Mouse (Mus musculus): ENCODE measurements around the gene Cemip. TPM values are rescaled to one million over a fixed set of nuclear protein-coding genes. Genes with fewer than 3 reads are reported as not detected.

The Cemip gene
- polyA plus RNA-seq, 1 experiment from 2014 or later: 0.49 TPM

DNA sequence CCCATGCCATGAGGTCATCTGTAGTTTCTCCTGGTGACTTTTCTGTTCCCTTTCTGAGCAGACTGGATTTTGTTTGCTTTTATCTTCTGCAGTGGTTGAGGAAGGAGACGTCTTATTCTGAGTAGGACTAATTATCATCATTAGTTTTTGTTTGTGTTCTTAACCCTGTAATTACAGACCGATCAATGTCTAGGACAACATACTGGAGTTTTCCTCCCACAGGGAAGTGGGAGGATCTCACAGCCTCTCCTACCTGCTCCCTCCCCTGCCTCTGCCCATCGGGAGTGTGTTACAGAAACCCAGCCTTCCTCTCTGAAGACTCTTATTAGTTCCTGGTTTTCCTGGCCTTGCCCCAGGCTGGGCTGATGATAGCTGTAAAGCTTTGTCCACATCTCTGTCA is 164.7 kb downstream of the Cemip start:
- Histone ChIP-seq H3K27ac (no peak overlapping the region), H3K9me3 (no peaks in the 10 kb centered on the region), H3K36me3 (no peaks in the 10 kb centered on the region), H3K4me1 (replicated peaks) (no peaks in the 10 kb centered on the region), H3K4me3 (no peak overlapping the region), H3K9ac (no peak overlapping the region), H3K4me2 (no peak overlapping the region), H3K27me3 (no peaks in the 10 kb centered on the region)
- ATAC-seq (ENCODE audit: low FRiP score): no peak
- 71% methylated on average over 3 of the region's 3 CpGs for WGBS

- Histone ChIP-seq H3K4me2 (no peak overlapping the region), H3K4me1 (replicated peaks) (no peaks in the 10 kb centered on the region), H3K9me3 (no peaks in the 10 kb centered on the region), H3K4me3 (no peak overlapping the region), H3K27ac (no peak overlapping the region), H3K9ac (no peak overlapping the region), H3K27me3 (no peaks in the 10 kb centered on the region), H3K36me3 (no peaks in the 10 kb centered on the region)
- 84% methylated on average over 4 of the region's 4 CpGs for WGBS
- ATAC-seq (ENCODE audit: low FRiP score): no peak
Observed at GRCm38 (mm10) chr7:83920241-83920640, 166.1 kb downstream of the Cemip start.

GRCm38 (mm10) chr7:83914566-83914965 is 171.7 kb downstream of the Cemip start:
- ATAC-seq (ENCODE audit: low FRiP score): peak; percentile 28; the same call in 1 of the 2 replicates
- H3K9me3 ChIP-seq: no peaks in the 10 kb centered on the region
- H3K27me3 ChIP-seq: no peaks in the 10 kb centered on the region
- 1% methylated on average over 3 of the region's 3 CpGs for WGBS
- no peak overlapping the region for H3K9ac ChIP-seq
- no peak overlapping the region for H3K27ac ChIP-seq
- H3K4me1 ChIP-seq (replicated peaks): no peaks in the 10 kb centered on the region
- no peak overlapping the region for H3K4me2 ChIP-seq
- no peak overlapping the region for H3K4me3 ChIP-seq
- no peaks in the 10 kb centered on the region for H3K36me3 ChIP-seq

DNA sequence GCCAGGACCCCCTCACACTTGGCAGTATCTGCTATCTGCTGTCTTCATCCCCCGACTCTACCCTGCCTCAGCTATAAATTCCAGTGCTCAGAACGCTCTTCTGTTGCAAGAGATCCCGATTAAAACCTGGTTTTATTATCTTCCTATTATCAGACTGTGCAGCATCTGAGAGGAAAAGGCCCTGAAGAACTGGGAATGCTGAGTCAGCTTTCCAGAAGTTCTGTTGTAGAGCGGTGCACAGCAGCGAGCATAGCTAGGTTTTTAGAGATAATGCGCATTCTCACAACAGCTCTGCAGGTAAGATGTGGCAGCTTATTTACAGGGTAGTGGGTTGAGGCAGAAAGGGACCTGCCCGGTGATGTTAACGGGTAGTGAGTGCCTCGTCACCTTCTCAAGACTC is 172.3 kb downstream of the Cemip start:
- Histone ChIP-seq H3K4me2 (no peak overlapping the region), H3K9me3 (no peaks in the 10 kb centered on the region), H3K27ac (no peak overlapping the region), H3K36me3 (no peaks in the 10 kb centered on the region), H3K4me1 (replicated peaks) (no peaks in the 10 kb centered on the region), H3K4me3 (no peak overlapping the region), H3K27me3 (no peaks in the 10 kb centered on the region), H3K9ac (no peak overlapping the region)
- ATAC-seq (ENCODE audit: low FRiP score): no peak
- WGBS: 81% methylated on average over 9 of the region's 9 CpGs

- no peak for ATAC-seq (ENCODE audit: low FRiP score)
- no peaks in the 10 kb centered on the region for H3K36me3 ChIP-seq
Observed at GRCm38 (mm10) chr7:83913405-83913932, 172.8 kb downstream of the Cemip start.

DNA sequence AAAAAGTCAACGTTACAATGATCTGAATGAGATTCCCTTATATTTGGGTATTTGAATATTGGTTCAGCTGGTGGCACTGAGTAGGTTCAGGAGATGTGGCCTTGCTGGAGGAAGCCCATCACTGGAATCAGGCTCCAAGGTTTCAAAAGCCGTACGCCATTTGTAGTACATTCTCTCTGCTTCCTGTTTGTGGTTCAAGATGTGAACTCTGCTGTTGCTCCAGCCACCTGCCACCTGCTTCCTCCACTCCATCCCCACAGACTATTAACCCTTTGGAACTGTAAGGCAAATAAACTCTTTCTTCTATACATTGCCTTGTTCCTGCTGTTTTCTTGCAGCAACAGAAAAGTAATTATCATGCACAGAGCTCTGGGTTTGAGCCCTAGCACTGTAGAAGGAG is 174.4 kb downstream of the Cemip start:
- H3K27ac ChIP-seq: no peak overlapping the region
- H3K9ac ChIP-seq: no peak overlapping the region
- H3K4me1 ChIP-seq (replicated peaks): no peaks in the 10 kb centered on the region
- WGBS: 86% methylated on average over 3 of the region's 3 CpGs
- no peak overlapping the region for H3K4me3 ChIP-seq
- H3K27me3 ChIP-seq: no peaks in the 10 kb centered on the region
- no peak overlapping the region for H3K4me2 ChIP-seq
- no peaks in the 10 kb centered on the region for H3K36me3 ChIP-seq
- ATAC-seq (ENCODE audit: low FRiP score): no peak
- no peaks in the 10 kb centered on the region for H3K9me3 ChIP-seq

More at GRCm38 (mm10) chr7:83913405-83913932, 172.8 kb downstream of the Cemip start:
- Histone ChIP-seq H3K27ac (no peak overlapping the region), H3K4me1 (replicated peaks) (no peaks in the 10 kb centered on the region), H3K9ac (no peak overlapping the region), H3K9me3 (no peaks in the 10 kb centered on the region), H3K4me2 (no peak overlapping the region), H3K27me3 (no peaks in the 10 kb centered on the region), H3K4me3 (no peak overlapping the region)
- 89% methylated on average over 6 of the region's 6 CpGs for WGBS

DNA sequence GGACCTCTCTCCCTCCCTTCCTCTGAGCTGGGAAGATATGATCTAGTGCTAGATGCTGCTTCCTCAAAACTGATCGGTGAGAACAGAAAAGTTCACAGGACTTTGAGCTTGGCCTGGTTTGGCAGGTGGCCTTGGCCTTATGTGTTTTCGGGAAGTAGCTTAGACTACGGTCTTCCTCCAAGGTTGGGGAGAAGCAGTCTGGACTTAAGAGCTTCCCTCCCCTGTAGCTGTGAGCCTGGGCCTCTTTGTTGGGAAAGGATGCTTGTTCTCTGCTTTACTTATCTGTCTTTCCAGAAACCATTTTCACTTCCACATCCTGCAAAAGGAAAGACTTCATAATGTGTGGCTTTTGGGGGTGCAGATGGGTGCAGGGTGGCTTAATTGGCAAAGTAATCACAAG is 181.5 kb downstream of the Cemip start:
- WGBS: 93% methylated on average over 3 of the region's 3 CpGs

DNA sequence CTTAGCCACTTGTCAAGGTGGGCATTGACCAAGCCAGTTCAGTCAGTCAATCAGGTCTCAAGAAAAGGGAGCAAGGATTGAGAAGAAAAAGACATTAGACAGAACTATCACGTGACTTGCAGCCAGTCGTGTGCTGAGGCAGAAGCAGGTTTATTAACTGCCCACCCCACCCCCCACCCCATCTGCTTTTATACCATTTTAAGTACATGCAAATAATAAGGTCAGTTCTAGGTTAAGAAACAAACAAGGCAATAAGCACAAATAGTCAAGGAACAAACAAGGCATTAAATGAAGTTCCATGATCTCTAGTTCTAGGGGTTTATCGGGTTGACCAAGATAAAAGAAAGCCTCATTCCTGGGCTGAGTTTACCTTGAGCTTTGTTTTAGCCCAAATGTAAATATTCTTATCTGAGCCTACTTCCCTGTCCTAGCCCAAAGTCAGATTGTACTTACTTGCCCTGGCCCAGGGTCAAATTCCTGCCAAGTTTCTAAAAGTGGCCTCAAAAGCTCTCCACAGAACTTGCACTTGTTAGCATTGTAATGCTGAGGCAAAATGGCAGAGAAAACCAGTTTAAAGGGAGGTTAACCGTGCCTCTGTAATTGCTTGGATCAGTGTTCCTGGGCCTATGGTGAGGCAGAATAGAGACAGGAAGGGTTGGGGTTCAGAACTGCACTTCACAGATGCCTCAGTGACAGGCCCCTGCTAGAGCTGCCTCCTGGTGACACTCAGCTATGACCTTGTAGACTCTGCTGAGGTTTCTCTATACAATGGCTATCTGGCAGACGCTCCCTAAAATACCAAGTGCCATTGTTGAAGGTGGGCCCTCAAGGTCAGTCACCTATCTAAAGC is 183.8 kb downstream of the Cemip start:
- Histone ChIP-seq H3K27ac (no peak overlapping the region), H3K9ac (no peak overlapping the region), H3K4me1 (replicated peaks) (no peaks in the 10 kb centered on the region), H3K4me3 (no peak overlapping the region), H3K4me2 (no peak overlapping the region), H3K9me3 (no peaks in the 10 kb centered on the region), H3K27me3 (no peaks in the 10 kb centered on the region), H3K36me3 (peaks cover 47% of the 10 kb centered on the region)
- ATAC-seq (ENCODE audit: low FRiP score): no peak
- WGBS: 79% methylated on average over 5 of the region's 5 CpGs

More for the DNA sequence above, 181.5 kb downstream of the Cemip start:
- no peak overlapping the region for H3K27ac ChIP-seq
- H3K4me3 ChIP-seq: no peak overlapping the region
- H3K9ac ChIP-seq: no peak overlapping the region
- H3K27me3 ChIP-seq: no peaks in the 10 kb centered on the region
- no peak overlapping the region for H3K4me2 ChIP-seq
- H3K36me3 ChIP-seq: peaks cover 24% of the 10 kb centered on the region
- H3K4me1 ChIP-seq (replicated peaks): no peaks in the 10 kb centered on the region
- ATAC-seq (ENCODE audit: low FRiP score): no peak
- no peaks in the 10 kb centered on the region for H3K9me3 ChIP-seq

GRCm38 (mm10) chr7:83901425-83901824 is 184.9 kb downstream of the Cemip start:
- peaks cover 54% of the 10 kb centered on the region for H3K36me3 ChIP-seq
- ATAC-seq (ENCODE audit: low FRiP score): no peak

GRCm38 (mm10) chr7:83900519-83900918 is 185.8 kb downstream of the Cemip start:
- ATAC-seq (ENCODE audit: low FRiP score): no peak
- H3K4me1 ChIP-seq (replicated peaks): no peaks in the 10 kb centered on the region
- no peak overlapping the region for H3K4me2 ChIP-seq

More at GRCm38 (mm10) chr7:83901425-83901824, 184.9 kb downstream of the Cemip start:
- Histone ChIP-seq H3K9me3 (no peaks in the 10 kb centered on the region), H3K27me3 (no peaks in the 10 kb centered on the region), H3K4me3 (no peak overlapping the region), H3K4me2 (no peak overlapping the region), H3K27ac (no peak overlapping the region), H3K4me1 (replicated peaks) (no peaks in the 10 kb centered on the region), H3K9ac (no peak overlapping the region)
- WGBS: 86% methylated on average over 4 of the region's 4 CpGs

GRCm38 (mm10) chr7:83898267-83898666 is 188.0 kb downstream of the Cemip start:
- Histone ChIP-seq H3K4me3 (no peak overlapping the region), H3K9me3 (no peaks in the 10 kb centered on the region), H3K4me2 (no peak overlapping the region), H3K9ac (no peak overlapping the region), H3K36me3 (peaks cover 61% of the 10 kb centered on the region), H3K27ac (no peak overlapping the region), H3K27me3 (no peaks in the 10 kb centered on the region), H3K4me1 (replicated peaks) (peaks cover 13% of the 10 kb centered on the region)
- 94% methylated on average over 11 of the region's 11 CpGs for WGBS
- no peak for ATAC-seq (ENCODE audit: low FRiP score)

More at GRCm38 (mm10) chr7:83900519-83900918, 185.8 kb downstream of the Cemip start:
- H3K9ac ChIP-seq: no peak overlapping the region
- peaks cover 58% of the 10 kb centered on the region for H3K36me3 ChIP-seq
- H3K9me3 ChIP-seq: no peaks in the 10 kb centered on the region
- WGBS: 80% methylated on average over 3 of the region's 3 CpGs
- H3K27me3 ChIP-seq: no peaks in the 10 kb centered on the region
- no peak overlapping the region for H3K27ac ChIP-seq
- no peak overlapping the region for H3K4me3 ChIP-seq

DNA sequence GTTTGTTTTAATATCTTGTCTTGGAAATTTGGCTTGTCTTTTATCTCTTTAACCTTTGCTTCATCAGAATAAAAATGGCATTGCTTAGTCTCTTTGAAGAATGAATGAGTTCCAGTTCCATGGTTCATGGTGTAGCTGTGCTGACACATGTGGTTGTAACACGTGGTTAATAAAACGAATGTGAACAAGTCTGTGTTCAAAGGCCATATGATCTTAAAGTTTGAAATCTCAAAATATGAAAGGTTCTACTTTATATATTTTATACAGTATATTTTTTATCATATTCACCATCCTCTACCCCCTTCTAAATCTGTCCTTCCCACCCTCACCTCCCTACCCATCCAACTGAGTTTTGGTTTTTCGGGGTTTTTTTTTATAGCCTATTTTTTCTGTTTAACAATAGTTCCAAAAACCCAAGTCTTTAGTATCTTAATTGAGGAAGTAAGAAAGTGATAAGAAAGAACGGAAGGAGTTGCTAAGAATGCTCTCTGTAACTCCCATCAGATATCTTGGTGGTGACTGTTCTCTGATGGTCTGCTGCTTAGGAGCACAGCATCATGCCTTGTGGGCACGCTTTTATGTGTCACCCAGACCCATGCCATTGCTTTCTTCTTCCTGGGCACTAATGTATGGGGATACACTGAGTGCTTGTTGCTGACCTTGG is 190.1 kb downstream of the Cemip start:
- 95% methylated on average over 5 of the region's 5 CpGs for WGBS
- H3K27me3 ChIP-seq: no peaks in the 10 kb centered on the region
- no peak overlapping the region for H3K4me3 ChIP-seq
- peaks cover 50% of the 10 kb centered on the region for H3K36me3 ChIP-seq
- no peak overlapping the region for H3K4me2 ChIP-seq
- no peak overlapping the region for H3K9ac ChIP-seq
- ATAC-seq (ENCODE audit: low FRiP score): no peak
- H3K27ac ChIP-seq: no peak overlapping the region
- no peaks in the 10 kb centered on the region for H3K9me3 ChIP-seq
- peaks cover 24% of the 10 kb centered on the region for H3K4me1 ChIP-seq (replicated peaks)
